Mouse (Mus musculus): ENCODE data around the gene Rps15. TPM values are rescaled to one million over a fixed set of nuclear protein-coding genes. Genes with fewer than 3 reads are reported as not detected.
"Not testable (repeated sequence)": the region's sequence is repeated elsewhere in the genome, so short reads cannot be mapped to it uniquely, and the experiment has no call there.

Rps15 gene
- total RNA-seq (2017): 2,831 and 3,208 TPM in 2 replicates

GRCm38 (mm10) chr10:80292251-80293146 lies at the start of gene Rps15:
TSS of gene Rps15 (plus strand) at chr10:80292453.
- peak; percentile 90 to 96 for ATAC-seq (replicated peaks in 1 of 2; ENCODE audit: insufficient read depth in 1 of 2, low FRiP score in 2 of 2, low TSS enrichment in 1 of 2, low read depth in 1 of 2, poor library complexity in 2 of 2, severe bottlenecking in 2 of 2)

- no peak; a peak in 1 of 4 replicates for ATAC-seq (replicated peaks in 1 of 2; ENCODE audit: insufficient read depth in 1 of 2, low FRiP score in 2 of 2, low TSS enrichment in 1 of 2, low read depth in 1 of 2, poor library complexity in 2 of 2, severe bottlenecking in 2 of 2)
Observed at GRCm38 (mm10) chr10:80242607-80243006, 49.6 kb upstream of the Rps15 start.

- no peak for ATAC-seq (replicated peaks in 1 of 2; ENCODE audit: insufficient read depth in 1 of 2, low FRiP score in 2 of 2, low TSS enrichment in 1 of 2, low read depth in 1 of 2, poor library complexity in 2 of 2, severe bottlenecking in 2 of 2)
Observed at GRCm38 (mm10) chr10:80244791-80245399, 47.4 kb upstream of the Rps15 start.

GRCm38 (mm10) chr10:80245600-80245999 lies 46.7 kb upstream of the Rps15 start:
- peak; percentile 40 to 48; a peak in 2 of 4 replicates for ATAC-seq (replicated peaks in 1 of 2; ENCODE audit: insufficient read depth in 1 of 2, low FRiP score in 2 of 2, low TSS enrichment in 1 of 2, low read depth in 1 of 2, poor library complexity in 2 of 2, severe bottlenecking in 2 of 2)

- ATAC-seq (replicated peaks in 1 of 2; ENCODE audit: insufficient read depth in 1 of 2, low FRiP score in 2 of 2, low TSS enrichment in 1 of 2, low read depth in 1 of 2, poor library complexity in 2 of 2, severe bottlenecking in 2 of 2): no peak
Observed at GRCm38 (mm10) chr10:80247849-80248248, 44.4 kb upstream of the Rps15 start.

- ATAC-seq (replicated peaks in 1 of 2; ENCODE audit: insufficient read depth in 1 of 2, low FRiP score in 2 of 2, low TSS enrichment in 1 of 2, low read depth in 1 of 2, poor library complexity in 2 of 2, severe bottlenecking in 2 of 2): not testable (repeated sequence)
Observed at GRCm38 (mm10) chr10:80248437-80248836, 43.8 kb upstream of the Rps15 start.

- peak; percentile 85 to 88 for ATAC-seq (replicated peaks in 1 of 2; ENCODE audit: insufficient read depth in 1 of 2, low FRiP score in 2 of 2, low TSS enrichment in 1 of 2, low read depth in 1 of 2, poor library complexity in 2 of 2, severe bottlenecking in 2 of 2)
Observed at GRCm38 (mm10) chr10:80248971-80249640, 43.1 kb upstream of the Rps15 start, which contains the start of gene Ndufs7. TSS of gene Ndufs7 (plus strand) at chr10:80249121.

GRCm38 (mm10) chr10:80250059-80250458 lies 42.2 kb upstream of the Rps15 start:
- ATAC-seq (replicated peaks in 1 of 2; ENCODE audit: insufficient read depth in 1 of 2, low FRiP score in 2 of 2, low TSS enrichment in 1 of 2, low read depth in 1 of 2, poor library complexity in 2 of 2, severe bottlenecking in 2 of 2): no peak

- ATAC-seq (replicated peaks in 1 of 2; ENCODE audit: insufficient read depth in 1 of 2, low FRiP score in 2 of 2, low TSS enrichment in 1 of 2, low read depth in 1 of 2, poor library complexity in 2 of 2, severe bottlenecking in 2 of 2): no peak
Observed at GRCm38 (mm10) chr10:80250573-80250972, 41.7 kb upstream of the Rps15 start.

- no peak for ATAC-seq (replicated peaks in 1 of 2; ENCODE audit: insufficient read depth in 1 of 2, low FRiP score in 2 of 2, low TSS enrichment in 1 of 2, low read depth in 1 of 2, poor library complexity in 2 of 2, severe bottlenecking in 2 of 2)
Observed at GRCm38 (mm10) chr10:80252011-80252410, 40.2 kb upstream of the Rps15 start.

GRCm38 (mm10) chr10:80252493-80253274 lies 39.6 kb upstream of the Rps15 start:
- ATAC-seq (replicated peaks in 1 of 2; ENCODE audit: insufficient read depth in 1 of 2, low FRiP score in 2 of 2, low TSS enrichment in 1 of 2, low read depth in 1 of 2, poor library complexity in 2 of 2, severe bottlenecking in 2 of 2): no peak

GRCm38 (mm10) chr10:80253551-80253950 lies 38.7 kb upstream of the Rps15 start:
- ATAC-seq (replicated peaks in 1 of 2; ENCODE audit: insufficient read depth in 1 of 2, low FRiP score in 2 of 2, low TSS enrichment in 1 of 2, low read depth in 1 of 2, poor library complexity in 2 of 2, severe bottlenecking in 2 of 2): no peak

- no peak for ATAC-seq (replicated peaks in 1 of 2; ENCODE audit: insufficient read depth in 1 of 2, low FRiP score in 2 of 2, low TSS enrichment in 1 of 2, low read depth in 1 of 2, poor library complexity in 2 of 2, severe bottlenecking in 2 of 2)
Observed at GRCm38 (mm10) chr10:80254331-80255297, 37.6 kb upstream of the Rps15 start.

- no peak for ATAC-seq (replicated peaks in 1 of 2; ENCODE audit: insufficient read depth in 1 of 2, low FRiP score in 2 of 2, low TSS enrichment in 1 of 2, low read depth in 1 of 2, poor library complexity in 2 of 2, severe bottlenecking in 2 of 2)
Observed at GRCm38 (mm10) chr10:80255881-80256535, 36.2 kb upstream of the Rps15 start.

- ATAC-seq (replicated peaks in 1 of 2; ENCODE audit: insufficient read depth in 1 of 2, low FRiP score in 2 of 2, low TSS enrichment in 1 of 2, low read depth in 1 of 2, poor library complexity in 2 of 2, severe bottlenecking in 2 of 2): no peak
Observed at GRCm38 (mm10) chr10:80257936-80258335, 34.3 kb upstream of the Rps15 start.
